In genomic region chr5:33378302-33378854, GRCm38 (mm10) we compare ENCODE assay signal across 8 mouse cellular contexts. TPM values are rescaled to one million over a fixed set of nuclear protein-coding genes. Genes with fewer than 3 reads are reported as not detected.
DNase-seq lines count a peak whose midpoint lies in the region; ATAC-seq and TF ChIP-seq lines count a peak whose summit lies in the region.

TSS of gene Uvssa (plus strand) at chr5:33378549.

- DNase-seq in CD4-positive helper T cell, adult 2 months (ENCODE audit: low read depth, low spot score): peak; percentile 100
- DNase-seq in brain, embryonic 18.5 days (ENCODE audit: low read depth, low spot score): peak; percentile 99
- DNase-seq in kidney, postnatal 0 days (ENCODE audit: low spot score): peak; percentile 99
- DNase-seq in liver, embryonic 11.5 days (ENCODE audit: low spot score): peak; percentile 100
- DNase-seq in naive thymus-derived CD4-positive, alpha-beta T cell, adult 2 months (ENCODE audit: low read depth): peak; percentile 100

- H3K36me3 ChIP-seq in heart, embryonic 12.5 days: peaks cover 25% of the 10 kb centered on the region
- H3K36me3 ChIP-seq in kidney, postnatal 0 days (ENCODE audit: insufficient read depth, low read length): peaks cover 23% of the 10 kb centered on the region; the same call in 1 of the 2 replicates
- H3K36me3 ChIP-seq in liver, embryonic 11.5 days (ENCODE audit: control insufficient read depth, insufficient read depth, low read length): peaks cover 3% of the 10 kb centered on the region
- H3K36me3 ChIP-seq in stomach, embryonic 14.5 days (ENCODE audit: control insufficient read depth, insufficient read depth, low read length): peaks cover 14% of the 10 kb centered on the region

- TF ChIP-seq CTCF in kidney, postnatal 0 days (IDR thresholded peaks at IDR 0.05; ENCODE audit: low read depth): peak; percentile 71

- ATAC-seq in erythroid progenitor cell, adult 5-6 weeks (replicated peaks; ENCODE audit: low FRiP score, poor library complexity, severe bottlenecking): peak; percentile 96
- peak; percentile 97 for ATAC-seq in heart, embryonic 12.5 days (ENCODE audit: insufficient number of reproducible peaks, low FRiP score)
- ATAC-seq in kidney, postnatal 0 days (replicated peaks; ENCODE audit: low FRiP score, low read depth): peak; percentile 98
- ATAC-seq in liver, embryonic 11.5 days (replicated peaks; ENCODE audit: low FRiP score): peak; percentile 97
- ATAC-seq in stomach, embryonic 14.5 days (ENCODE audit: insufficient number of reproducible peaks, insufficient read depth, low FRiP score, low read depth): peak; percentile 96

- peak within 1 kb of the TSS; percentile 94 for H3K27ac ChIP-seq in heart, embryonic 12.5 days (ENCODE audit: poor library complexity, severe bottlenecking)
- peak within 1 kb of the TSS; percentile 96 for H3K27ac ChIP-seq in kidney, postnatal 0 days
- H3K27ac ChIP-seq in liver, embryonic 11.5 days (ENCODE audit: low read depth, low read length): peak within 1 kb of the TSS; percentile 95
- H3K27ac ChIP-seq in stomach, embryonic 14.5 days (ENCODE audit: low read length): peak within 1 kb of the TSS; percentile 94

- H3K9me3 ChIP-seq in heart, embryonic 12.5 days (replicated peaks): no peaks in the 10 kb centered on the region
- no peaks in the 10 kb centered on the region for H3K9me3 ChIP-seq in kidney, postnatal 0 days (replicated peaks; ENCODE audit: low read length)
- no peaks in the 10 kb centered on the region for H3K9me3 ChIP-seq in liver, embryonic 11.5 days (ENCODE audit: control insufficient read depth, low read length)
- H3K9me3 ChIP-seq in stomach, embryonic 14.5 days (ENCODE audit: control insufficient read depth, low read depth, low read length): no peaks in the 10 kb centered on the region

- under 1% methylated on average over 46 of the region's 46 CpGs for WGBS in heart, embryonic 12.5 days
- WGBS in kidney, postnatal 0 days: under 1% methylated on average over 46 of the region's 46 CpGs
- WGBS in liver, embryonic 11.5 days: under 1% methylated on average over 46 of the region's 46 CpGs
- under 1% methylated on average over 46 of the region's 46 CpGs for WGBS in stomach, embryonic 14.5 days

- peak within 1 kb of the TSS; percentile 92 for H3K4me2 ChIP-seq in heart, embryonic 12.5 days
- peak within 1 kb of the TSS; percentile 77 for H3K4me2 ChIP-seq in kidney, postnatal 0 days (ENCODE audit: low read length)
- H3K4me2 ChIP-seq in liver, embryonic 11.5 days: peak within 1 kb of the TSS; percentile 89
- peak within 1 kb of the TSS; percentile 84 for H3K4me2 ChIP-seq in stomach, embryonic 14.5 days (replicated peaks; ENCODE audit: low read depth, low read length)

- no peaks in the 10 kb centered on the region for H3K27me3 ChIP-seq in heart, embryonic 12.5 days (replicated peaks)
- no peaks in the 10 kb centered on the region for H3K27me3 ChIP-seq in kidney, postnatal 0 days (ENCODE audit: insufficient read depth, low read length)
- H3K27me3 ChIP-seq in liver, embryonic 11.5 days (replicated peaks; ENCODE audit: control insufficient read depth, insufficient read depth, low read length): no peaks in the 10 kb centered on the region
- no peaks in the 10 kb centered on the region for H3K27me3 ChIP-seq in stomach, embryonic 14.5 days (ENCODE audit: control insufficient read depth, insufficient read depth, low read length)

- H3K9ac ChIP-seq in heart, embryonic 12.5 days: peak within 1 kb of the TSS; percentile 84
- H3K9ac ChIP-seq in kidney, postnatal 0 days (ENCODE audit: low read depth, low read length): peak within 1 kb of the TSS; percentile 72
- peak within 1 kb of the TSS; percentile 81 for H3K9ac ChIP-seq in liver, embryonic 11.5 days (ENCODE audit: low read depth, low read length)
- H3K9ac ChIP-seq in stomach, embryonic 14.5 days (replicated peaks; ENCODE audit: low read depth, low read length): peak within 1 kb of the TSS; percentile 88

- H3K4me1 ChIP-seq in heart, embryonic 12.5 days (replicated peaks): peaks cover 15% of the 10 kb centered on the region
- 0 out of 2 replicates have a peak, but pooled peaks cover 3% of the 10 kb centered on the region for H3K4me1 ChIP-seq in kidney, postnatal 0 days (replicated peaks; ENCODE audit: insufficient read depth, low read length)
- H3K4me1 ChIP-seq in liver, embryonic 11.5 days (replicated peaks; ENCODE audit: control insufficient read depth, insufficient read depth, low read length): peaks cover 4% of the 10 kb centered on the region; the same call in 1 of the 2 replicates
- peaks cover 7% of the 10 kb centered on the region for H3K4me1 ChIP-seq in stomach, embryonic 14.5 days (ENCODE audit: control insufficient read depth, insufficient read depth, low read length)

- H3K4me3 ChIP-seq in heart, embryonic 12.5 days: peak within 1 kb of the TSS; percentile 65
- peak within 1 kb of the TSS; percentile 51 for H3K4me3 ChIP-seq in kidney, postnatal 0 days (replicated peaks; ENCODE audit: low read depth, low read length)
- H3K4me3 ChIP-seq in liver, embryonic 11.5 days (ENCODE audit: low read depth, low read length): peak within 1 kb of the TSS; percentile 70
- H3K4me3 ChIP-seq in stomach, embryonic 14.5 days (ENCODE audit: low read depth, low read length): peak within 1 kb of the TSS; percentile 71

RNA-seq across cellular contexts. Expression of gene Uvssa, which starts in this region (rescaled TPM):
- 13.8 and 16.9 TPM in 2 replicates for total RNA-seq in erythroid progenitor cell, adult 5-6 weeks (2015; ENCODE audit: low replicate concordance)
- 24.5 and 28.1 TPM in 2 replicates for total RNA-seq in erythroid progenitor cell, adult 5-6 weeks (2017; ENCODE audit: low replicate concordance)
- 4.1 and 4.6 TPM in 2 replicates for polyA plus RNA-seq in heart, embryonic 12.5 days (2016; fragmentation: Nextera tagmentation; extraction: Ambion mirVana)
- 7.7 and 7.8 TPM in 2 replicates for polyA plus RNA-seq in kidney, postnatal 0 days (2015; fragmentation: Nextera tagmentation; extraction: Ambion mirVana)
- polyA plus RNA-seq in liver, embryonic 11.5 days (2014; fragmentation: Nextera tagmentation; extraction: Ambion mirVana): 4.9 and 5.6 TPM in 2 replicates
- 11.7 and 12.0 TPM in 2 replicates for polyA plus RNA-seq in stomach, embryonic 14.5 days (2014; fragmentation: Nextera tagmentation; extraction: Ambion mirVana)

Comparison
In these comparisons a context has a peak if more than half of its experiments do, and no peak if none do; other contexts are left out.
1. Peak in every context shown above with its lines: DNase-seq, ATAC-seq, H3K4me3 ChIP-seq and H3K27ac ChIP-seq.